Mouse (Mus musculus): ENCODE data around the gene Pilra. TPM values are rescaled to one million over a fixed set of nuclear protein-coding genes. Genes with fewer than 3 reads are reported as not detected.

The Pilra gene
- polyA plus RNA-seq, 1 experiment from 2014 or later, result 0.33 TPM

GRCm38 (mm10) chr5:137808316-137808715 is 27.8 kb downstream of the Pilra start:
- Histone ChIP-seq H3K36me3 (ENCODE audit: control insufficient read depth, insufficient read depth, low read length) (no peaks in the 10 kb centered on the region), H3K4me1 (ENCODE audit: control insufficient read depth, insufficient read depth, low read length) (no peaks in the 10 kb centered on the region), H3K9me3 (ENCODE audit: control insufficient read depth, low read length) (no peaks in the 10 kb centered on the region), H3K4me3 (ENCODE audit: low read depth, low read length) (no peak overlapping the region), H3K27me3 (ENCODE audit: control insufficient read depth, insufficient read depth, low read length) (no peaks in the 10 kb centered on the region), H3K9ac (ENCODE audit: low read length) (no peak overlapping the region), H3K27ac (ENCODE audit: low read depth, low read length) (no peak overlapping the region), H3K4me2 (ENCODE audit: low read depth) (no peak overlapping the region)
- ATAC-seq (ENCODE audit: insufficient read depth, low FRiP score, low TSS enrichment), result no peak
- DNase-seq (ENCODE audit: low spot score), result no peak
- 96% methylated on average over 5 of the region's 5 CpGs for WGBS

GRCm38 (mm10) chr5:137806158-137806557 is 29.9 kb downstream of the Pilra start:
- Histone ChIP-seq H3K4me2 (ENCODE audit: low read depth) (no peak overlapping the region), H3K4me3 (ENCODE audit: low read depth, low read length) (no peak overlapping the region), H3K9me3 (ENCODE audit: control insufficient read depth, low read length) (no peaks in the 10 kb centered on the region), H3K36me3 (ENCODE audit: control insufficient read depth, insufficient read depth, low read length) (no peaks in the 10 kb centered on the region), H3K27ac (ENCODE audit: low read depth, low read length) (no peak overlapping the region), H3K4me1 (ENCODE audit: control insufficient read depth, insufficient read depth, low read length) (no peaks in the 10 kb centered on the region), H3K9ac (ENCODE audit: low read length) (no peak overlapping the region), H3K27me3 (ENCODE audit: control insufficient read depth, insufficient read depth, low read length) (no peaks in the 10 kb centered on the region)
- WGBS, result 67% methylated on average over 1 of the region's 1 CpGs
- DNase-seq (ENCODE audit: low spot score) (no peak), ATAC-seq (ENCODE audit: insufficient read depth, low FRiP score, low TSS enrichment) (no peak)

- H3K36me3 ChIP-seq (ENCODE audit: control insufficient read depth, insufficient read depth, low read length), result no peaks in the 10 kb centered on the region
- WGBS, result 87% methylated on average over 3 of the region's 3 CpGs
- no peaks in the 10 kb centered on the region for H3K27me3 ChIP-seq (ENCODE audit: control insufficient read depth, insufficient read depth, low read length)
- H3K4me2 ChIP-seq (ENCODE audit: low read depth), result no peak overlapping the region
- no peaks in the 10 kb centered on the region for H3K4me1 ChIP-seq (ENCODE audit: control insufficient read depth, insufficient read depth, low read length)
- H3K9me3 ChIP-seq (ENCODE audit: control insufficient read depth, low read length), result no peaks in the 10 kb centered on the region
- H3K27ac ChIP-seq (ENCODE audit: low read depth, low read length), result no peak overlapping the region
- ATAC-seq (ENCODE audit: insufficient read depth, low FRiP score, low TSS enrichment) (no peak), DNase-seq (ENCODE audit: low spot score) (no peak)
- H3K9ac ChIP-seq (ENCODE audit: low read length), result no peak overlapping the region
- H3K4me3 ChIP-seq (ENCODE audit: low read depth, low read length), result no peak overlapping the region
Measured at GRCm38 (mm10) chr5:137800917-137801316, 35.2 kb downstream of the Pilra start.

- DNase-seq (ENCODE audit: low spot score) (no peak), ATAC-seq (ENCODE audit: insufficient read depth, low FRiP score, low TSS enrichment) (no peak)
- H3K27ac ChIP-seq (ENCODE audit: low read depth, low read length), result no peak overlapping the region
Measured at GRCm38 (mm10) chr5:137796606-137797005, 39.5 kb downstream of the Pilra start.

GRCm38 (mm10) chr5:137791553-137791952 is 44.5 kb downstream of the Pilra start:
- H3K27ac ChIP-seq (ENCODE audit: low read depth, low read length), result no peak overlapping the region
- no peak overlapping the region for H3K9ac ChIP-seq (ENCODE audit: low read length)
- H3K4me1 ChIP-seq (ENCODE audit: control insufficient read depth, insufficient read depth, low read length), result no peaks in the 10 kb centered on the region
- H3K4me2 ChIP-seq (ENCODE audit: low read depth), result no peak overlapping the region
- ATAC-seq (ENCODE audit: insufficient read depth, low FRiP score, low TSS enrichment), result no peak
- no peaks in the 10 kb centered on the region; the same call in 1 of the 2 replicates for H3K27me3 ChIP-seq (ENCODE audit: control insufficient read depth, insufficient read depth, low read length)
- H3K36me3 ChIP-seq (ENCODE audit: control insufficient read depth, insufficient read depth, low read length), result no peaks in the 10 kb centered on the region
- H3K4me3 ChIP-seq (ENCODE audit: low read depth, low read length), result no peak overlapping the region
- no peak for DNase-seq (ENCODE audit: low spot score)
- H3K9me3 ChIP-seq (ENCODE audit: control insufficient read depth, low read length), result no peaks in the 10 kb centered on the region

More at GRCm38 (mm10) chr5:137796606-137797005, 39.5 kb downstream of the Pilra start:
- H3K4me2 ChIP-seq (ENCODE audit: low read depth), result no peak overlapping the region
- H3K9me3 ChIP-seq (ENCODE audit: control insufficient read depth, low read length), result no peaks in the 10 kb centered on the region
- no peaks in the 10 kb centered on the region for H3K27me3 ChIP-seq (ENCODE audit: control insufficient read depth, insufficient read depth, low read length)
- H3K4me1 ChIP-seq (ENCODE audit: control insufficient read depth, insufficient read depth, low read length), result no peaks in the 10 kb centered on the region
- no peaks in the 10 kb centered on the region for H3K36me3 ChIP-seq (ENCODE audit: control insufficient read depth, insufficient read depth, low read length)
- no peak overlapping the region for H3K9ac ChIP-seq (ENCODE audit: low read length)
- 81% methylated on average over 3 of the region's 3 CpGs for WGBS
- no peak overlapping the region for H3K4me3 ChIP-seq (ENCODE audit: low read depth, low read length)

- no peaks in the 10 kb centered on the region for H3K9me3 ChIP-seq (ENCODE audit: control insufficient read depth, low read length)
- no peaks in the 10 kb centered on the region; the same call in 1 of the 2 replicates for H3K27me3 ChIP-seq (ENCODE audit: control insufficient read depth, insufficient read depth, low read length)
- no peak overlapping the region for H3K4me3 ChIP-seq (ENCODE audit: low read depth, low read length)
- H3K4me1 ChIP-seq (ENCODE audit: control insufficient read depth, insufficient read depth, low read length), result peaks cover 13% of the 10 kb centered on the region
- H3K9ac ChIP-seq (ENCODE audit: low read length), result no peak overlapping the region
- 95% methylated on average over 2 of the region's 2 CpGs for WGBS
- peaks cover 3% of the 10 kb centered on the region; the same call in 1 of the 2 replicates for H3K36me3 ChIP-seq (ENCODE audit: control insufficient read depth, insufficient read depth, low read length)
- no peak for DNase-seq (ENCODE audit: low spot score)
- no peak for ATAC-seq (ENCODE audit: insufficient read depth, low FRiP score, low TSS enrichment)
- no peak overlapping the region for H3K27ac ChIP-seq (ENCODE audit: low read depth, low read length)
- no peak overlapping the region for H3K4me2 ChIP-seq (ENCODE audit: low read depth)
Measured at GRCm38 (mm10) chr5:137788946-137789531, 47.0 kb downstream of the Pilra start.

GRCm38 (mm10) chr5:137788171-137788570 is 47.9 kb downstream of the Pilra start:
- Histone ChIP-seq H3K27ac (ENCODE audit: low read depth, low read length) (no peak overlapping the region), H3K36me3 (ENCODE audit: control insufficient read depth, insufficient read depth, low read length) (peaks cover 3% of the 10 kb centered on the region; the same call in 1 of the 2 replicates), H3K4me1 (ENCODE audit: control insufficient read depth, insufficient read depth, low read length) (peaks cover 22% of the 10 kb centered on the region), H3K4me2 (ENCODE audit: low read depth) (peak overlapping the region; percentile 61), H3K9me3 (ENCODE audit: control insufficient read depth, low read length) (no peaks in the 10 kb centered on the region), H3K4me3 (ENCODE audit: low read depth, low read length) (peak overlapping the region; percentile 36; the same call in 1 of the 2 replicates), H3K27me3 (ENCODE audit: control insufficient read depth, insufficient read depth, low read length) (no peaks in the 10 kb centered on the region; the same call in 1 of the 2 replicates), H3K9ac (ENCODE audit: low read length) (no peak overlapping the region)
- ATAC-seq (ENCODE audit: insufficient read depth, low FRiP score, low TSS enrichment) (no peak), DNase-seq (ENCODE audit: low spot score) (no peak)
- 70% methylated on average over 24 of the region's 24 CpGs for WGBS

GRCm38 (mm10) chr5:137787151-137787928 is 48.7 kb downstream of the Pilra start, which contains the start of the genes Mepce and Zcwpw1:
TSS of gene Mepce (minus strand) at chr5:137787655.
TSS of gene Zcwpw1 (plus strand) at chr5:137787798.
- Histone ChIP-seq H3K9ac (ENCODE audit: low read length) (peak within 1 kb of the TSS; percentile 94), H3K4me1 (ENCODE audit: control insufficient read depth, insufficient read depth, low read length) (peaks cover 23% of the 10 kb centered on the region), H3K36me3 (ENCODE audit: control insufficient read depth, insufficient read depth, low read length) (peaks cover 6% of the 10 kb centered on the region), H3K4me2 (ENCODE audit: low read depth) (peak within 1 kb of the TSS; percentile 89), H3K9me3 (ENCODE audit: control insufficient read depth, low read length) (no peaks in the 10 kb centered on the region), H3K27me3 (ENCODE audit: control insufficient read depth, insufficient read depth, low read length) (no peaks in the 10 kb centered on the region; the same call in 1 of the 2 replicates), H3K27ac (ENCODE audit: low read depth, low read length) (peak within 1 kb of the TSS; percentile 97), H3K4me3 (ENCODE audit: low read depth, low read length) (peak within 1 kb of the TSS; percentile 90)
- under 1% methylated on average over 48 of the region's 48 CpGs for WGBS
- DNase-seq (ENCODE audit: low spot score), result peak; percentile 98
- peak; percentile 56 for ATAC-seq (ENCODE audit: insufficient read depth, low FRiP score, low TSS enrichment)
